Mouse (Mus musculus) hindbrain, postnatal 0 days (tissue): ENCODE measurements around the gene Fam207a. TPM values are rescaled to one million over a fixed set of nuclear protein-coding genes. Genes with fewer than 3 reads are reported as not detected.

Source experiments
- ATAC-seq: fragments of 200-750 bp; cut with Nextera tagmentation; 2 replicates; pipeline ENCODE4 v1.8.0; 2017; ENCODE audit warnings: mild to moderate bottlenecking, moderate TSS enrichment, moderate library complexity
- DNase-seq: peaks from one replicate; pipeline ENCODE4 v3.0.0-alpha.2; 2015; ENCODE audit warnings: low spot score
- H3K27ac ChIP-seq: fragments of 300-500 bp; sonication (generic); 2 replicates; pipeline ENCODE4 v1.5.1; 2014; ENCODE audit warnings: mild to moderate bottlenecking
- H3K27me3 ChIP-seq: fragments of 300-500 bp; sonication (generic); 2 replicates; pipeline ENCODE4 v1.6.1; 2014; ENCODE audit warnings: low read length, mixed read lengths; ENCODE audit not compliant: insufficient read depth
- H3K36me3 ChIP-seq: fragments of 300-500 bp; sonication (generic); 2 replicates; pipeline ENCODE4 v1.6.1; 2014; ENCODE audit warnings: low read length, mixed read lengths; ENCODE audit not compliant: insufficient read depth
- H3K4me1 ChIP-seq: fragments of 300-500 bp; sonication (generic); 2 replicates; pipeline ENCODE4 v1.6.1; 2014; ENCODE audit warnings: antibody characterized with exemption, low read length, mixed read lengths; ENCODE audit not compliant: insufficient read depth
- H3K4me2 ChIP-seq: fragments of 300-500 bp; sonication (generic); 2 replicates; pipeline ENCODE4 v1.6.1; 2014; ENCODE audit warnings: low read depth, mild to moderate bottlenecking, low read length, moderate library complexity, mixed read lengths
- H3K4me3 ChIP-seq: fragments of 300-500 bp; sonication (generic); 2 replicates; pipeline ENCODE4 v1.5.1; 2014; ENCODE audit warnings: low read length
- H3K9ac ChIP-seq: fragments of 300-500 bp; sonication (generic); replicated peaks from 2 replicates; pipeline ENCODE4 v1.6.1; 2014; ENCODE audit warnings: mild to moderate bottlenecking, low read length, moderate library complexity, mixed read lengths
- H3K9me3 ChIP-seq: fragments of 300-500 bp; sonication (generic); 2 replicates; pipeline ENCODE4 v1.6.1; 2016; ENCODE audit warnings: low read length, mixed read lengths
- CTCF ChIP-seq: IDR thresholded peaks from 2 replicates; pipeline ENCODE4 v1.5.1; 2016; ENCODE audit warnings: antibody characterized with exemption, control low read depth, low read depth
- WGBS: fragments of 180-500 bp; shearing (Covaris S2); extraction: QIAGEN DNeasy Blood & Tissue Kit; methylation state at CpG from one replicate; pipeline ENCODE4 v1.1.7; 2014; 5-methylcytosine and 5-hydroxymethylcytosine counted together
- polyA plus RNA-seq: library from polyadenylated mRNA; unstranded; fragments of >200 nt; fragmentation: Nextera tagmentation; extraction: Ambion mirVana; gene quantifications from 2 replicates; pipeline ENCODE4 v1.2.1, GENCODE M21; 2015
- total RNA-seq: library from RNA; depleted of rRNA; stranded (reverse); fragments of >200 nt; gene quantifications from 2 replicates; pipeline ENCODE4 v1.2.3, GENCODE M21; 2014

The Fam207a gene
- total and polyA plus RNA-seq, 2 experiments from 2014 or later = 31.8 to 56.2 TPM

DNA sequence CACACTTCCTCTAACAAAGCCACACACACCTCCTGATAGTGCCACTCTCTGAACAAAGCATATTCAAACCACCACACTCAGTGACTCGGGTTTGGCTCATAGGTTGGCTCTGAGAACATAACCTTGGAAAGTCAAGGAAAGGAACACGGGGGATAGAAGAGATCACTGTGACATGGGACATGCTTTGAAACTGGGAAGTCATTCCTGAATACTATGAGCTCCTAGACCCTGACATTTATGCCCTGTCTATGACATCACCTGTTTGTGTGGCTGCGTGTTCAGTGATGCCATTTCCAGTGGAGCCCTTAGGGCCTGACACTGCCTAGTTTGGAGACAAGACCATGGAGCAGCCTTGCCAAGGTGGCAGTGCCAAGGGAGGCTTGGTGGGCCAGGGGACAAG is 57.9 kb downstream of the Fam207a start:
- H3K4me3 ChIP-seq = no peak overlapping the region
- H3K4me1 ChIP-seq = no peaks in the 10 kb centered on the region
- no peak overlapping the region for H3K27ac ChIP-seq
- H3K4me2 ChIP-seq = no peak overlapping the region
- H3K9me3 ChIP-seq = no peaks in the 10 kb centered on the region
- no peak for TF ChIP-seq CTCF
- 81% methylated on average over 3 of the region's 3 CpGs for WGBS
- no peak for DNase-seq
- H3K27me3 ChIP-seq = no peaks in the 10 kb centered on the region
- no peak overlapping the region for H3K9ac ChIP-seq
- H3K36me3 ChIP-seq = no peaks in the 10 kb centered on the region
- no peak for ATAC-seq

DNA sequence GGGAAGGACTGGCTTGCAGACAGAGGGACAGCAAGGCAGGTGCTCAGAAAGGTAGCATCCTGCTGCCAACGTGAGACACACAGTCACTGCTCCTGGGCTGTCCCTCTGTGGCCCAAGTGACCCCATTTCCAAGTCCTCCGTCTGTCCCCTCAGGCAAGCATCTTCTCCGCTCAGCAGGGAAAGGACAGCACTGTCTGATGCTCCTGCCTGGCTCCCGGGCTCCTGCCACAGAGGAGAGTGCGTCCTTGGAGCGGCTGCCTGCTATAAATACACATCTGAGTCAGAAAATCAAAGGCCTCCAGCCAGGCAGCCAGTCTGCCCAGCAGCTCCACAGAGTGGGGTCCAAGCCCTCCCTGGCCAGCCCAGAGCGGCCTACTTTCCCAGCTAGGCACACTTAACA is 59.1 kb downstream of the Fam207a start:
- Histone ChIP-seq H3K4me2 (no peak overlapping the region), H3K9me3 (no peaks in the 10 kb centered on the region), H3K9ac (no peak overlapping the region), H3K4me3 (no peak overlapping the region), H3K4me1 (no peaks in the 10 kb centered on the region), H3K27me3 (no peaks in the 10 kb centered on the region), H3K36me3 (no peaks in the 10 kb centered on the region), H3K27ac (no peak overlapping the region)
- ATAC-seq (no peak), DNase-seq (no peak)
- TF ChIP-seq CTCF = no peak
- 50% methylated on average over 7 of the region's 7 CpGs for WGBS

DNA sequence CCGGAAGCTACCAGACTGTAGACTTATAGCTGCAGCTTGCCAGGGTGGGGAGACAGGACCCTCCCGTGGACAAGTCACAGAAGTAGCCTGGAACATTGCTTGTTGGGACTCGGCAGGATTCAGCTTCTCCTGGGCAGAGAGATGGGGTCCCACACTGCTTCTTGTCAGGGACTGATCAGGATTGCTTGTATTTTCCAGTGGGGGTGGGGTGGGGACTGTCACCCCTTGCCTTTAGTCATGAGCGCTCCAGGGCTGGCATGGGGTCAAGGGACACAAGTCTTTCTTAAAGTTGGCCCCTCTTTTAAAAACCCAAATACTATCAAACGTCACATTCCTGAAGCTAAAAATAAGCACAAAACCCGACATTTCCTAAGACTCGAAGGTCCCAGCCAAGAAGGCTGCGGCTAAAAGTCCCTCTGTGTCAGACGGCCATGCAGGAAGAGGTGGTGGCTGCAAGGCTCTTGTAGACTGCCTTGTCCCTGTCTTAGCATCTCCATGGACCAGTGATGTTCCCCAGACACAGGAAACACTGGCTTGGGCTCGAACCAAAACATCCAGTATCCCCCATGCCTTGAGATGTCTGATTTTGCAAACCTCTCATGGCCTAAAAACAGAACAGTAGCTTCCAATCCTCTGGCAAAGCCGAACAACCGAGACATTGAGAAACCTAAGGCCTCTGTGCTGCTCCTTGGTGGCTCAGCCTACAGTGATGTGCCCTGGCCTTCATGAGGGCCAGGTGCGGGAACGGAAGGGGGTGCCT is 60.2 kb downstream of the Fam207a start:
- no peak overlapping the region for H3K4me2 ChIP-seq
- no peaks in the 10 kb centered on the region for H3K4me1 ChIP-seq
- H3K36me3 ChIP-seq = no peaks in the 10 kb centered on the region
- no peak for TF ChIP-seq CTCF
- H3K9me3 ChIP-seq = no peaks in the 10 kb centered on the region
- H3K27ac ChIP-seq = no peak overlapping the region
- ATAC-seq (no peak), DNase-seq (no peak)
- 85% methylated on average over 14 of the region's 14 CpGs for WGBS
- H3K9ac ChIP-seq = no peak overlapping the region
- H3K27me3 ChIP-seq = no peaks in the 10 kb centered on the region
- no peak overlapping the region for H3K4me3 ChIP-seq

DNA sequence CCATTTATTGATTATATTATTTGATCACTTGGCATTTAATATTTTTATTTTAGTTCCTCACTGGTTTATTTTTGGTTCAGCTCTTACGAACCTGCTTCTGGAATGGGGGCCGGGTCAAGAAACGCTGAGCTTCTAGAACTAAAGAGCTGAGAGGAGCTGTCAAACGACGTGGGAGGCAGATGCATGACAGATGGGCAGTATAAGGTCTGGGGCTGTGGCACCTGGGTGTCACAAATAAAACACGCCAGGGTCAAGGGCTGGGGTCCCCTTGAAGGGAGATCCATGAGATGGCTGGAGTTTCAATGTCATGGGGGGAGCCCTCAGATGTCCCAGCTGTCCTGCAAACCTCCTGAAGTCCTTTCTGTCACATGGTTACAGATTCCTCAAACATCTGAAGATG is 60.8 kb downstream of the Fam207a start:
- no peak overlapping the region for H3K9ac ChIP-seq
- ATAC-seq (no peak), DNase-seq (no peak)
- no peaks in the 10 kb centered on the region for H3K27me3 ChIP-seq
- H3K9me3 ChIP-seq = no peaks in the 10 kb centered on the region
- H3K36me3 ChIP-seq = no peaks in the 10 kb centered on the region
- no peak for TF ChIP-seq CTCF
- H3K4me1 ChIP-seq = no peaks in the 10 kb centered on the region
- H3K4me3 ChIP-seq = no peak overlapping the region
- WGBS = 83% methylated on average over 6 of the region's 6 CpGs
- H3K4me2 ChIP-seq = no peak overlapping the region
- no peak overlapping the region for H3K27ac ChIP-seq

DNA sequence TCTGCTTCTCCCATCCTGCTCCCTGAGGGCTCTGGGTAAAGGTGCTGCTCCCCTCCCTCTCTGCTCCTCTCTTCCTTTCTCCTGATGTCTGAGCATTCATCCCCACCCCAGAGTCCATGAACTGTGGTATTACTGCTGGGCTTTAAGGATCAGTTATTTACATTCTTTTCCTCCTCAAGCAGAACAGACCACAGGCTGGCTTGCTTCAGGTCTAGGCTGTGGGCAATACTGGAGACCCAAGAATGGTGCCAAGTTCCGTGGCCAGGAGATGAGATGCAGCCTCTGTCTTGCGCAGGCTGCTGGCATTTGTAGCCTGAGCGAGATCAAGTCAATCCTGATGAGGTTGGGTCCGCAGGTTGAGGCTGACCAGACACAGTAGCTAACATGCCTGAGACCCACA is 63.8 kb downstream of the Fam207a start:
- no peak for DNase-seq
- Histone ChIP-seq H3K27me3 (no peaks in the 10 kb centered on the region), H3K27ac (no peak overlapping the region), H3K36me3 (no peaks in the 10 kb centered on the region), H3K4me2 (no peak overlapping the region), H3K4me1 (peaks cover 5% of the 10 kb centered on the region; the same call in 1 of the 2 replicates), H3K9ac (no peak overlapping the region), H3K9me3 (no peaks in the 10 kb centered on the region), H3K4me3 (no peak overlapping the region)
- no peak for ATAC-seq
- TF ChIP-seq CTCF = no peak
- 91% methylated on average over 4 of the region's 4 CpGs for WGBS

DNA sequence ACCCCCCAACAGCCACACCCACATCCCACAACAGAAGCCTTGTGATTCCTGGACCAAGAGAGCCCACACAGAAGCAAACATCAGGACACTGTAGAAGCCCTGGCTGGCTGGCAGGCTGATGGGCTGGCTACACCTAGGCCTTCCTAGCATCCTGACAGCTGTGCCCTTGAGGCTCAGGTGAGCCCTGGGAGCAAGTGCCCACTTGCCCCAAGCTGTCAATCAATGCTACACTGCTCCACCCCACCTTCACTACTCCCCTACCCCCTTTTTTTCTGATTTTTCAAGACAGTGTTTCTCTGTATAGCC is 65.5 kb downstream of the Fam207a start:
- Histone ChIP-seq H3K9me3 (no peaks in the 10 kb centered on the region), H3K4me3 (no peak overlapping the region), H3K27me3 (no peaks in the 10 kb centered on the region), H3K4me1 (peaks cover 5% of the 10 kb centered on the region; the same call in 1 of the 2 replicates), H3K4me2 (no peak overlapping the region), H3K27ac (no peak overlapping the region), H3K9ac (no peak overlapping the region), H3K36me3 (no peaks in the 10 kb centered on the region)
- DNase-seq (no peak), ATAC-seq (no peak)
- no peak for TF ChIP-seq CTCF

DNA sequence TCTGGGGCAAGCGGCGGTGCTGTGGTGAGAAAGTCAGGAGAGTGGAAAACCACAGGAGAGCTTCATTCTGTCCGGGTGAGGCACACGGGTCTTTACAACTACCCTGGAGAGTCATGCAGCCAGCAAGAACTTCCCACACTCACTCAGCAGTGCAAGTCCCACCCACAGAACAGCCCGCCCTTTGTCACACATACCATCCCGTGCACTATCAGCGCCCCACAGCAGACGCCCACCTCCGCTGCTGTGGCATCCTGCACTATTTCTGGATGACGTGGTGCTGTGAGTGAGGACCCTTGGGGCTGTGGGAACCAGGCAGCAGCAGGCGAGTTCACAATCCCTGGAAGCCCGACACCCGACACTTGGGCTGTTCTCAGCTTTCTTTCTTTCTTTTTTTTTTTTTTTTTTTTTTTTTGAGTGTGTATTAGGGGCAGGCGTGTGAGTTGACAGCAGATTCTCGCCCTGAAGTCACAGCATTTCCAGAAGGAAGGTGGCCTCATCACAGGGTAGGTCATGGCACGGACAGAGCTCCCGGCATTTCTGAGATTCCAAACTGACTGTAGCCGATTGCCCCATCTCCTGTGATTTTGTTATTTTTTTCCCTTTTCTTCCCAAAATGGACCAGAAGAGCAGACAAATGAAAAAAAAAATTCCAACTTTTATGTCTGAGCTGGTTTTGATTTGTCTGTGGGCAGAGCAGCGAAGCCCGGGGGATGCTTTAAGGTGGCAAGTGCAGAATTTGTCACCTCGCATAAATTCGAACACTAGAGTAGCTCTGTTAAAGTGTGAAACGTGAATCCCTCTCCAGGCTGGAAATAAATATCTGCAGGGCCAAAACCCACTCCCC is 66.0 kb downstream of the Fam207a start:
- H3K27ac ChIP-seq = no peak overlapping the region
- H3K27me3 ChIP-seq = no peaks in the 10 kb centered on the region
- DNase-seq (no peak), ATAC-seq (no peak)
- peaks cover 5% of the 10 kb centered on the region; the same call in 1 of the 2 replicates for H3K4me1 ChIP-seq
- 39% methylated on average over 23 of the region's 23 CpGs for WGBS
- no peak overlapping the region for H3K9ac ChIP-seq
- H3K4me3 ChIP-seq = no peak overlapping the region
- no peaks in the 10 kb centered on the region for H3K36me3 ChIP-seq
- no peaks in the 10 kb centered on the region for H3K9me3 ChIP-seq
- TF ChIP-seq CTCF = no peak
- H3K4me2 ChIP-seq = peak overlapping the region; percentile 37; the same call in 1 of the 2 replicates
